Mouse (Mus musculus) MEL (cell line): ENCODE data around the gene Rnf128. TPM values are rescaled to one million over a fixed set of nuclear protein-coding genes. Genes with fewer than 3 reads are reported as not detected.

Experiments used
- DNase-seq: peaks from one replicate; pipeline ENCODE4 v3.0.0; 2011; ENCODE audit warnings: low read depth, low spot score
- H3K27ac ChIP-seq: 2 replicates; pipeline ENCODE4 v1.5.1; 2012; ENCODE audit warnings: low read depth, mild to moderate bottlenecking, control low read depth, low read length, moderate library complexity; ENCODE audit not compliant: control insufficient read depth
- H3K27me3 ChIP-seq, 2 experiments: fragments of 150-350 bp in 1 of 2; sonication (generic) in 1 of 2; 2 replicates each; pipeline ENCODE4 v1.6.1; 2012; ENCODE audit warnings: low read length in 2 of 2, mild to moderate bottlenecking in 2 of 2, improper control_type of control experiment in 1 of 2, moderate library complexity in 1 of 2; ENCODE audit not compliant: insufficient read depth in 2 of 2, control insufficient read depth in 1 of 2
- H3K36me3 ChIP-seq, 2 experiments: 2 replicates each; pipeline ENCODE4 v1.6.1; 2012 to 2014; ENCODE audit warnings: low read length in 2 of 2, improper control_type of control experiment in 1 of 2, inconsistent platforms in 1 of 2, mild to moderate bottlenecking in 1 of 2; ENCODE audit not compliant: insufficient read depth in 2 of 2, control insufficient read depth in 1 of 2
- H3K4me1 ChIP-seq, 2 experiments: fragments of 150-350 bp in 1 of 2; sonication (generic) in 1 of 2; 2 replicates each; pipeline ENCODE4 v1.6.1; 2012; ENCODE audit warnings: low read length in 2 of 2, improper control_type of control experiment in 1 of 2, mild to moderate bottlenecking in 1 of 2; ENCODE audit not compliant: insufficient read depth in 2 of 2, control insufficient read depth in 1 of 2
- H3K4me3 ChIP-seq, 2 experiments: fragments of 150-350 bp in 1 of 2; sonication (generic) in 1 of 2; 2 replicates each; pipeline ENCODE4 v1.5.1; 2012; ENCODE audit warnings: low read depth in 2 of 2, low read length in 2 of 2, mild to moderate bottlenecking in 2 of 2, moderate library complexity in 2 of 2, control low read depth in 1 of 2, improper control_type of control experiment in 1 of 2; ENCODE audit not compliant: control insufficient read depth in 1 of 2, insufficient read depth in 1 of 2
- H3K79me2 ChIP-seq: 2 replicates; pipeline ENCODE4 v1.6.1; 2012; ENCODE audit warnings: mild to moderate bottlenecking, low read length, moderate library complexity; ENCODE audit not compliant: control insufficient read depth, poor library complexity, insufficient read depth
- H3K9ac ChIP-seq: 2 replicates; pipeline ENCODE4 v1.6.1; 2012; ENCODE audit warnings: low read depth, mild to moderate bottlenecking, control low read depth, low read length, moderate library complexity; ENCODE audit not compliant: control insufficient read depth, poor library complexity, severe bottlenecking
- H3K9me3 ChIP-seq: fragments of 150-350 bp; sonication (generic); replicated peaks from 2 replicates; pipeline ENCODE4 v1.6.1; 2012; ENCODE audit warnings: mild to moderate bottlenecking, low read length, improper control_type of control experiment, moderate library complexity; ENCODE audit not compliant: insufficient read depth
- BHLHE40 ChIP-seq: IDR thresholded peaks from 2 replicates; pipeline ENCODE4 v1.6.1; 2012; ENCODE audit warnings: low read depth, mild to moderate bottlenecking, inconsistent platforms, low read length, improper control_type of control experiment, borderline replicate concordance
- CTCF ChIP-seq, 3 experiments: IDR thresholded peaks in 2 of 3; conservative IDR thresholded peaks in 1 of 3; 2 replicates each; pipeline ENCODE4 v1.5.1; 2011 to 2012; ENCODE audit warnings: low read length in 3 of 3, low read depth in 2 of 3, mild to moderate bottlenecking in 2 of 3, improper control_type of control experiment in 1 of 3, inconsistent platforms in 1 of 3, mixed read lengths in 1 of 3, moderate library complexity in 1 of 3; ENCODE audit not compliant: control insufficient read depth in 1 of 3, insufficient read depth in 1 of 3, poor library complexity in 1 of 3, severe bottlenecking in 1 of 3
- ELF1 ChIP-seq: IDR thresholded peaks from 2 replicates; pipeline ENCODE4 v1.6.1; 2014; ENCODE audit warnings: low read depth, mild to moderate bottlenecking, inconsistent platforms, low read length, improper control_type of control experiment, moderate library complexity
- EP300 ChIP-seq, 2 experiments: IDR thresholded peaks; 2 replicates each; pipeline ENCODE4 v1.6.1; 2011; ENCODE audit warnings: improper control_type of control experiment in 2 of 2, low read length in 2 of 2, low read depth in 1 of 2, mild to moderate bottlenecking in 1 of 2
- ETS1 ChIP-seq: IDR thresholded peaks from 2 replicates; pipeline ENCODE4 v1.6.1; 2012; ENCODE audit warnings: low read depth, mild to moderate bottlenecking, inconsistent platforms, low read length, improper control_type of control experiment, moderate library complexity
- GATA1 ChIP-seq: IDR thresholded peaks from 2 replicates; pipeline ENCODE4 v1.6.1; 2011; ENCODE audit warnings: low read depth, low read length, improper control_type of control experiment
- JUND ChIP-seq: IDR thresholded peaks from 2 replicates; pipeline ENCODE4 v1.6.1; 2011; ENCODE audit warnings: low read depth, mild to moderate bottlenecking, improper control_type of control experiment, low read length
- KAT2A ChIP-seq: conservative IDR thresholded peaks from 2 replicates; pipeline ENCODE4 v1.6.1; 2012; ENCODE audit warnings: low read depth, low read length, improper control_type of control experiment, inconsistent platforms
- MAX ChIP-seq: IDR thresholded peaks from 2 replicates; pipeline ENCODE4 v1.6.1; 2011; ENCODE audit warnings: low read length, improper control_type of control experiment
- MYB ChIP-seq: IDR thresholded peaks from 2 replicates; pipeline ENCODE4 v1.6.1; 2011; ENCODE audit warnings: mild to moderate bottlenecking, low read depth, low read length, improper control_type of control experiment
- MYC ChIP-seq: IDR thresholded peaks from 2 replicates; pipeline ENCODE4 v1.6.1; 2011; ENCODE audit warnings: low read depth, mild to moderate bottlenecking, low read length, improper control_type of control experiment, moderate library complexity
- POLR2A ChIP-seq, 2 experiments: IDR thresholded peaks; 2 replicates each; pipeline ENCODE4 v1.6.1; 2011 to 2012; ENCODE audit warnings: low read length in 2 of 2, mild to moderate bottlenecking in 2 of 2, control low read depth in 1 of 2, improper control_type of control experiment in 1 of 2, low read depth in 1 of 2, moderate library complexity in 1 of 2; ENCODE audit not compliant: control insufficient read depth in 1 of 2, insufficient read depth in 1 of 2, poor library complexity in 1 of 2
- POLR2AphosphoS5 ChIP-seq: IDR thresholded peaks from 2 replicates; pipeline ENCODE4 v1.6.1; 2012; ENCODE audit warnings: low read depth, borderline replicate concordance, mild to moderate bottlenecking, inconsistent platforms, low read length, moderate library complexity, mixed read lengths
- RAD21 ChIP-seq: IDR thresholded peaks from 2 replicates; pipeline ENCODE4 v1.6.1; 2011; ENCODE audit warnings: mild to moderate bottlenecking, low read depth, low read length, improper control_type of control experiment
- RCOR1 ChIP-seq: IDR thresholded peaks from 2 replicates; pipeline ENCODE4 v1.6.1; 2012; ENCODE audit warnings: low read depth, mild to moderate bottlenecking, inconsistent platforms, low read length, improper control_type of control experiment
- SIN3A ChIP-seq: IDR thresholded peaks from 2 replicates; pipeline ENCODE4 v1.6.1; 2012; ENCODE audit warnings: low read length, improper control_type of control experiment, inconsistent platforms
- SMC3 ChIP-seq: IDR thresholded peaks from 2 replicates; pipeline ENCODE4 v1.6.1; 2011; ENCODE audit warnings: low read depth, low read length, improper control_type of control experiment
- TAL1 ChIP-seq: IDR thresholded peaks from 2 replicates; pipeline ENCODE4 v1.6.1; 2012; ENCODE audit warnings: mild to moderate bottlenecking, inconsistent platforms, low read length, moderate library complexity, mixed read lengths
- TBP ChIP-seq: IDR thresholded peaks from 2 replicates; pipeline ENCODE4 v1.8.0; 2011; ENCODE audit warnings: low read depth, low read length, improper control_type of control experiment
- USF2 ChIP-seq, 2 experiments: IDR thresholded peaks; 2 replicates each; pipeline ENCODE4 v1.6.1; 2011 to 2012; ENCODE audit warnings: improper control_type of control experiment in 2 of 2, low read length in 2 of 2, borderline replicate concordance in 1 of 2, inconsistent platforms in 1 of 2, low read depth in 1 of 2, mild to moderate bottlenecking in 1 of 2; ENCODE audit not compliant: insufficient read depth in 1 of 2
- ZC3H11A ChIP-seq: IDR thresholded peaks from 2 replicates; pipeline ENCODE4 v1.6.1; 2012; ENCODE audit warnings: low read depth, mild to moderate bottlenecking, inconsistent platforms, low read length, improper control_type of control experiment
- ZKSCAN1 ChIP-seq: IDR thresholded peaks from 2 replicates; pipeline ENCODE4 v1.6.1; 2012; ENCODE audit warnings: low read depth, mild to moderate bottlenecking, inconsistent platforms, low read length, improper control_type of control experiment, moderate library complexity
- ZMIZ1 ChIP-seq: IDR thresholded peaks from 2 replicates; pipeline ENCODE4 v1.6.1; 2012; ENCODE audit warnings: low read depth, mild to moderate bottlenecking, inconsistent platforms, low read length, improper control_type of control experiment, moderate library complexity
- ZNF384 ChIP-seq: IDR thresholded peaks from 2 replicates; pipeline ENCODE4 v1.6.1; 2012; ENCODE audit warnings: low read depth, mild to moderate bottlenecking, inconsistent platforms, low read length, improper control_type of control experiment
- polyA plus RNA-seq, 2 experiments: library from polyadenylated mRNA; stranded (reverse) in 1 of 2; unstranded in 1 of 2; fragments of >175 nt in 1 of 2; fragments of >200 nt in 1 of 2; gene quantifications; 2 replicates each; pipeline versions ENCODE4 v1.2.1 to v1.2.4; 2012; ENCODE audit warnings: low replicate concordance in 2 of 2, low read depth in 1 of 2; ENCODE audit not compliant: insufficient read length in 2 of 2, insufficient read depth in 1 of 2, missing spikeins in 1 of 2
- total RNA-seq: library from RNA; depleted of rRNA; stranded (reverse); fragments of 300-350 nt; gene quantifications from 2 replicates; pipeline ENCODE4 v1.2.3, GENCODE M21; 2012; rRNA removed

Gene Rnf128
- total RNA-seq = 19.6 and 23.1 TPM in 2 replicates
- polyA plus RNA-seq = 10 to 100 TPM in 1 of 2 experiments, not detected in 1; 16.2 TPM

- H3K79me2 ChIP-seq = no peaks in the 10 kb centered on the region
- TF ChIP-seq ZKSCAN1 = no peak
- no peak for TF ChIP-seq MYB
- TF ChIP-seq TAL1 = no peak
- TF ChIP-seq ZC3H11A = no peak
- no peak for TF ChIP-seq RAD21
- TF ChIP-seq MYC = no peak
- no peak for TF ChIP-seq JUND
- no peak for TF ChIP-seq MAX
- H3K27ac ChIP-seq = no peak within 1 kb of the TSS
- no peak within 1 kb of the TSS for H3K9ac ChIP-seq
- H3K9me3 ChIP-seq = no peaks in the 10 kb centered on the region
- no peaks in the 10 kb centered on the region for H3K27me3 ChIP-seq
- H3K4me1 ChIP-seq = peaks cover 0 to 3% of the 10 kb centered on the region in 2 experiments; a peak in 3 of 4 replicates
- DNase-seq = no peak
- H3K36me3 ChIP-seq = peaks cover 0 to 3% of the 10 kb centered on the region in 2 experiments; a peak in 1 of 4 replicates
- H3K4me3 ChIP-seq = no peak within 1 kb of the TSS
Measured at GRCm38 (mm10) chrX:139562925-139563461, at the start of gene Rnf128. Rnf128 (plus strand) TSS chrX:139563316.

GRCm38 (mm10) chrX:139516156-139516555, 47.0 kb upstream of the Rnf128 start:
- Histone ChIP-seq H3K4me1 (peaks cover 6 to 7% of the 10 kb centered on the region in 2 experiments), H3K36me3 (peaks cover 0 to 21% of the 10 kb centered on the region in 2 experiments; a peak in 2 of 4 replicates), H3K9me3 (no peaks in the 10 kb centered on the region), H3K79me2 (no peaks in the 10 kb centered on the region), H3K27me3 (no peaks in the 10 kb centered on the region), H3K4me3 (no peak overlapping the region), H3K27ac (no peak overlapping the region), H3K9ac (no peak overlapping the region)
- TF ChIP-seq EP300 (IDR thresholded peaks at IDR 0.05; ENCODE audit: low read depth in 1 of 2, low read length in 2 of 2) (no peak), MYC (no peak), POLR2A (IDR thresholded peaks at IDR 0.05; ENCODE audit: control insufficient read depth in 1 of 2, insufficient read depth in 1 of 2, low read depth in 1 of 2, low read length in 2 of 2, poor library complexity in 1 of 2) (no peak), TBP (no peak), ZNF384 (no peak), KAT2A (no peak), RAD21 (no peak), ZC3H11A (no peak), BHLHE40 (no peak), SMC3 (no peak)
- no peak for DNase-seq

GRCm38 (mm10) chrX:139519251-139519650, 43.9 kb upstream of the Rnf128 start:
- H3K36me3 ChIP-seq = peaks cover 0 to 25% of the 10 kb centered on the region in 2 experiments; a peak in 2 of 4 replicates
- no peaks in the 10 kb centered on the region for H3K27me3 ChIP-seq
- DNase-seq = peak; percentile 52
- TF ChIP-seq EP300 (IDR thresholded peaks at IDR 0.05; ENCODE audit: low read depth in 1 of 2, low read length in 2 of 2) (peak in 1 of 2 experiments; percentile 6; a peak in 1 of 4 replicates), GATA1 (peak; percentile 83), CTCF (IDR thresholded peaks at IDR 0.05 in 2 of 3, conservative IDR thresholded peaks at IDR 0.05 in 1 of 3; ENCODE audit: control insufficient read depth in 1 of 3, insufficient read depth in 1 of 3, low read depth in 2 of 3, low read length in 3 of 3, poor library complexity in 1 of 3, severe bottlenecking in 1 of 3) (no peak), POLR2AphosphoS5 (no peak), RCOR1 (no peak), USF2 (IDR thresholded peaks at IDR 0.05; ENCODE audit: borderline replicate concordance in 1 of 2, insufficient read depth in 1 of 2, low read depth in 1 of 2, low read length in 2 of 2) (no peak), ZNF384 (peak; percentile 96), ZKSCAN1 (no peak), ELF1 (peak; percentile 89), MYC (no peak), SIN3A (0 out of 2 replicates have a peak, but pooled peaks have one; percentile 43), ZMIZ1 (no peak), ETS1 (0 out of 2 replicates have a peak, but pooled peaks have one; percentile 13), SMC3 (no peak)
- TF ChIP-seq, all 39 proteins: peak for 6
- H3K27ac ChIP-seq = peak overlapping the region; percentile 51
- H3K4me1 ChIP-seq = peaks cover 7 to 10% of the 10 kb centered on the region in 2 experiments
- no peaks in the 10 kb centered on the region for H3K79me2 ChIP-seq
- H3K9ac ChIP-seq = no peak overlapping the region
- H3K4me3 ChIP-seq = no peak overlapping the region
- no peaks in the 10 kb centered on the region for H3K9me3 ChIP-seq
